Mouse (Mus musculus): Measurements from ENCODE around the gene Apopt1. TPM values are rescaled to one million over a fixed set of nuclear protein-coding genes. Genes with fewer than 3 reads are reported as not detected.
A peak's percentile ranks its signal among the peaks of the same experiment; 100 is the strongest.

Gene Apopt1
- polyA plus RNA-seq (2016; fragmentation: Nextera tagmentation; extraction: Ambion mirVana) = 54.6 and 57.3 TPM in 2 replicates

- H3K9ac ChIP-seq = peak within 1 kb of the TSS; percentile 96
- ATAC-seq (ENCODE audit: low FRiP score, low read depth) = peak; percentile 92
- H3K9me3 ChIP-seq = no peaks in the 10 kb centered on the region
- peak within 1 kb of the TSS; percentile 100 for H3K4me3 ChIP-seq
- peaks cover 23% of the 10 kb centered on the region for H3K4me1 ChIP-seq
- WGBS = under 1% methylated on average over 82 of the region's 86 CpGs
- peaks cover 37% of the 10 kb centered on the region for H3K36me3 ChIP-seq
- peak within 1 kb of the TSS; percentile 91 for H3K4me2 ChIP-seq (replicated peaks)
- peak within 1 kb of the TSS; percentile 66 for H3K27ac ChIP-seq
- no peaks in the 10 kb centered on the region for H3K27me3 ChIP-seq (replicated peaks)
These were observed at the start of gene Apopt1, which contains the start of gene Bag5 for GRCm38 (mm10) chr12:111713004-111713651. Apopt1 (plus strand) TSS chr12:111713261. Bag5 (minus strand) TSS chr12:111713257.

- H3K9ac ChIP-seq = no peak overlapping the region
- peaks cover 13% of the 10 kb centered on the region for H3K4me1 ChIP-seq
- 53% methylated on average over 6 of the region's 6 CpGs for WGBS
- H3K9me3 ChIP-seq = no peaks in the 10 kb centered on the region
- H3K36me3 ChIP-seq = peaks cover 40% of the 10 kb centered on the region
- H3K4me2 ChIP-seq (replicated peaks) = no peak overlapping the region
- H3K4me3 ChIP-seq = no peak overlapping the region
- no peak overlapping the region for H3K27ac ChIP-seq
- H3K27me3 ChIP-seq (replicated peaks) = no peaks in the 10 kb centered on the region
- no peak for ATAC-seq (ENCODE audit: low FRiP score, low read depth)
These were observed 48.9 kb upstream of the Apopt1 start for GRCm38 (mm10) chr12:111664144-111664634.

GRCm38 (mm10) chr12:111665041-111665880 lies 47.8 kb upstream of the Apopt1 start:
- Histone ChIP-seq H3K4me3 (no peak overlapping the region), H3K9ac (0 out of 2 replicates have a peak overlapping the region, but pooled peaks have one; percentile 17), H3K9me3 (no peaks in the 10 kb centered on the region), H3K4me1 (peaks cover 24% of the 10 kb centered on the region), H3K36me3 (peaks cover 41% of the 10 kb centered on the region), H3K4me2 (replicated peaks) (no peak overlapping the region), H3K27ac (no peak overlapping the region), H3K27me3 (replicated peaks) (no peaks in the 10 kb centered on the region)
- ATAC-seq (ENCODE audit: low FRiP score, low read depth) = no peak
- 88% methylated on average over 13 of the region's 13 CpGs for WGBS

GRCm38 (mm10) chr12:111666380-111666779 lies 46.7 kb upstream of the Apopt1 start:
- no peaks in the 10 kb centered on the region for H3K9me3 ChIP-seq
- H3K27ac ChIP-seq = no peak overlapping the region
- no peak overlapping the region for H3K9ac ChIP-seq
- H3K4me2 ChIP-seq (replicated peaks) = no peak overlapping the region
- peaks cover 32% of the 10 kb centered on the region for H3K4me1 ChIP-seq
- 78% methylated on average over 13 of the region's 13 CpGs for WGBS
- no peaks in the 10 kb centered on the region for H3K27me3 ChIP-seq (replicated peaks)
- H3K4me3 ChIP-seq = no peak overlapping the region
- ATAC-seq (ENCODE audit: low FRiP score, low read depth) = no peak
- H3K36me3 ChIP-seq = peaks cover 44% of the 10 kb centered on the region

- no peak for ATAC-seq (ENCODE audit: low FRiP score, low read depth)
- 91% methylated on average over 5 of the region's 5 CpGs for WGBS
- H3K36me3 ChIP-seq = peaks cover 37% of the 10 kb centered on the region
- no peak overlapping the region for H3K27ac ChIP-seq
- no peak overlapping the region for H3K4me2 ChIP-seq (replicated peaks)
- peaks cover 35% of the 10 kb centered on the region for H3K4me1 ChIP-seq
- H3K4me3 ChIP-seq = no peak overlapping the region
- H3K9me3 ChIP-seq = no peaks in the 10 kb centered on the region
- no peaks in the 10 kb centered on the region for H3K27me3 ChIP-seq (replicated peaks)
- H3K9ac ChIP-seq = no peak overlapping the region; the same call in 1 of the 2 replicates
These were observed 45.6 kb upstream of the Apopt1 start for GRCm38 (mm10) chr12:111667421-111667820.

- no peaks in the 10 kb centered on the region for H3K27me3 ChIP-seq (replicated peaks)
- H3K9me3 ChIP-seq = no peaks in the 10 kb centered on the region
- peak; percentile 34; the same call in 1 of the 2 replicates for ATAC-seq (ENCODE audit: low FRiP score, low read depth)
- H3K27ac ChIP-seq = peak overlapping the region; percentile 77
- peaks cover 37% of the 10 kb centered on the region for H3K36me3 ChIP-seq
- peak overlapping the region; percentile 95 for H3K4me2 ChIP-seq (replicated peaks)
- under 1% methylated on average over 8 of the region's 8 CpGs for whole genome bisulfite sequencing
- peaks cover 42% of the 10 kb centered on the region for H3K4me1 ChIP-seq
- H3K4me3 ChIP-seq = peak overlapping the region; percentile 89
- H3K9ac ChIP-seq = peak overlapping the region; percentile 95
These were observed 44.6 kb upstream of the Apopt1 start for GRCm38 (mm10) chr12:111668457-111668912.

- no peaks in the 10 kb centered on the region for H3K9me3 ChIP-seq
- H3K9ac ChIP-seq = peak overlapping the region; percentile 95
- peak overlapping the region; percentile 77 for H3K27ac ChIP-seq
- WGBS = 52% methylated on average over 23 of the region's 23 CpGs
- peak overlapping the region; percentile 89 for H3K4me3 ChIP-seq
- H3K4me1 ChIP-seq = peaks cover 37% of the 10 kb centered on the region
- no peak for ATAC-seq (ENCODE audit: low FRiP score, low read depth)
- H3K4me2 ChIP-seq (replicated peaks) = peak overlapping the region; percentile 95
- H3K27me3 ChIP-seq (replicated peaks) = peaks cover 5% of the 10 kb centered on the region; the same call in 1 of the 2 replicates
- H3K36me3 ChIP-seq = peaks cover 30% of the 10 kb centered on the region
These were observed 43.9 kb upstream of the Apopt1 start for GRCm38 (mm10) chr12:111669000-111669788.

- peak overlapping the region; percentile 89 for H3K4me3 ChIP-seq
- WGBS = 39% methylated on average over 8 of the region's 8 CpGs
- peaks cover 5% of the 10 kb centered on the region; the same call in 1 of the 2 replicates for H3K27me3 ChIP-seq (replicated peaks)
- H3K4me1 ChIP-seq = peaks cover 36% of the 10 kb centered on the region
- 0 out of 2 replicates have a peak overlapping the region, but pooled peaks have one; percentile 84 for H3K27ac ChIP-seq
- H3K9me3 ChIP-seq = no peaks in the 10 kb centered on the region
- H3K9ac ChIP-seq = peak overlapping the region; percentile 95
- peak overlapping the region; percentile 95 for H3K4me2 ChIP-seq (replicated peaks)
- no peak for ATAC-seq (ENCODE audit: low FRiP score, low read depth)
- peaks cover 25% of the 10 kb centered on the region for H3K36me3 ChIP-seq
These were observed 43.1 kb upstream of the Apopt1 start for GRCm38 (mm10) chr12:111669961-111670360.

GRCm38 (mm10) chr12:111670371-111670971 lies 42.6 kb upstream of the Apopt1 start:
- Histone ChIP-seq H3K27ac (peak overlapping the region; percentile 84; the same call in 1 of the 2 replicates), H3K4me3 (peak overlapping the region; percentile 89), H3K4me2 (replicated peaks) (peak overlapping the region; percentile 95), H3K9me3 (no peaks in the 10 kb centered on the region), H3K27me3 (replicated peaks) (peaks cover 5% of the 10 kb centered on the region; the same call in 1 of the 2 replicates), H3K4me1 (peaks cover 36% of the 10 kb centered on the region), H3K9ac (peak overlapping the region; percentile 95), H3K36me3 (peaks cover 23% of the 10 kb centered on the region)
- ATAC-seq (ENCODE audit: low FRiP score, low read depth) = no peak
- WGBS = 2% methylated on average over 28 of the region's 29 CpGs

GRCm38 (mm10) chr12:111670976-111671375 lies 42.1 kb upstream of the Apopt1 start:
- peak; percentile 0; the same call in 1 of the 2 replicates for ATAC-seq (ENCODE audit: low FRiP score, low read depth)
- H3K27ac ChIP-seq = peak overlapping the region; percentile 84; the same call in 1 of the 2 replicates
- peak overlapping the region; percentile 95 for H3K9ac ChIP-seq
- H3K4me1 ChIP-seq = peaks cover 36% of the 10 kb centered on the region
- H3K9me3 ChIP-seq = no peaks in the 10 kb centered on the region
- H3K4me3 ChIP-seq = peak overlapping the region; percentile 89
- peak overlapping the region; percentile 95 for H3K4me2 ChIP-seq (replicated peaks)
- peaks cover 23% of the 10 kb centered on the region for H3K36me3 ChIP-seq
- peaks cover 5% of the 10 kb centered on the region; the same call in 1 of the 2 replicates for H3K27me3 ChIP-seq (replicated peaks)
- 1% methylated on average over 35 of the region's 35 CpGs for WGBS

GRCm38 (mm10) chr12:111671431-111671902 lies 41.6 kb upstream of the Apopt1 start:
- Histone ChIP-seq H3K4me1 (peaks cover 36% of the 10 kb centered on the region), H3K4me2 (replicated peaks) (peak overlapping the region; percentile 95), H3K9ac (peak overlapping the region; percentile 95), H3K27ac (peak overlapping the region; percentile 84), H3K4me3 (peak overlapping the region; percentile 89), H3K36me3 (peaks cover 23% of the 10 kb centered on the region), H3K27me3 (replicated peaks) (peaks cover 5% of the 10 kb centered on the region; the same call in 1 of the 2 replicates), H3K9me3 (no peaks in the 10 kb centered on the region)
- WGBS = under 1% methylated on average over 34 of the region's 34 CpGs
- ATAC-seq (ENCODE audit: low FRiP score, low read depth) = peak; percentile 61

Measured in neural tube, embryonic 12.5 days (tissue).